Mouse (Mus musculus): ENCODE measurements around the gene Ccdc34.

DNA sequence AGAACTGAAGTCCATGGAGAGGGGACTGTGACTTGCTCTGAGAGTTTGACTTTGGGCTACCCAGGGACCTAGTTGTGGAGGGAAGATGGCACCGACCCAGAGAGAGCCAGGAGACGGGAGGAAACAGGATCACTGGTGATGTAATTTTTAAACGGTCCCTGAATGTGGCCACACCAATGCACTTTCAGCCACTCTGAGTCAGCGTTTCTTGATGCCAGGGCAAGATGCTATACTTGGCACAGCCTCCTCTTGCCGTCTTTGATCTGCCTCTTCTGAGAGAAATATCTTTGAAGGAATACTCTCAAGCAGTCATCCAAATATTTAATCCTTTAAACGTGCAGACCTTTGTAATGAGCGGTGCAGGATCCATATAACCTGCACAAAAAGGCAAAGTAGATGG, 154.8 kb downstream of the Ccdc34 start:
- TF ChIP-seq CTCF (conservative IDR thresholded peaks at IDR 0.05; ENCODE audit: low read length) (no peak), POU5F1 (IDR thresholded peaks at IDR 0.05; ENCODE audit: borderline replicate concordance, low read length) (no peak)

All from E14TG2a.4 (cell line).